Mouse (Mus musculus) erythroblast, embryonic 14.5 days (primary cell): ENCODE measurements around the gene Dbndd1.

Experiments used
- GATA1 ChIP-seq: IDR thresholded peaks from 2 replicates; pipeline ENCODE4 v1.6.1; 2012; ENCODE audit warnings: low read length, inconsistent platforms, mixed read lengths
- TAL1 ChIP-seq: IDR thresholded peaks from 3 replicates; pipeline ENCODE4 v1.6.1; 2012; ENCODE audit warnings: low read length, inconsistent platforms, mixed read lengths

DNA sequence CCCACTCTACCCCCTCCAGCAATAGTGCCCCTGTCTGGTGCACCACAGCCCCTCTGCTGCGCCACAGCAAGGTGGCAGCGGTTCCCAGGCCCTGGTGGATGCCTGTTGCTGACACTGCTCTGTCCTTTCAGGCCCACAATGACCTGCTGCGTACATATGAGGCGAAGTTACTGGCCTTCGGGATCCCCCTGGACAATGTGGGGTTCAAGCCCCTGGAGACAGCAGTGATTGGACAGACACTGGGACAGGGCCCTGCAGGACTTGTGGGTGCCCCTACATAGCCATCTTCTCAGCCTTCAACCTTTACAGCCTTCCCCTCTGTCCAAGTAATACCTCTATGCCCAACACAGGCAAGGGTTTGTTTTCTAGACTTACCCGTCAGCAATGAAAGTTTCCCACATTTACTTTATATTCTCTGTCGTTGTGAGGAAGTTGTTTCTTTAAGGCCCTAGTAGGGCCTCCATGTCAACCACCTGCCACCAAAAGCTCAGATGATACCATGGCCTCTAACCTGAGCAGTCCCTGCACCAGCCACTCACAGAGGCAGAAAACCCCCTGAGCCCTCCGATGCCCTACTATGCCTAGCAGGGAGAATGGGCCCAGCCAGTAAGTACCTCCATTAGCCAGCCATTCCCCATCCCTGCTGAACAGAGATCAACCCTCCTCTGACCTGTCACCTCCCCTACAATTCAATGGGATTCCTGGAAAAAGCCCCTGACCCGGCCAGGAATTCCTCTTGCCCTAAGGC, 21.2 kb upstream of the Dbndd1 start:
- no peak for TF ChIP-seq GATA1
- no peak for TF ChIP-seq TAL1
